Mouse (Mus musculus) ES-Bruce4 (cell line): ENCODE measurements at regions not wholly inside any gene's neighbourhood (a gene's known extent, or its start where the extent isn't known, plus 50 kb on each side); places are given as distances from the start of the nearest gene placed in this dataset.

Experiments used
- H3K27ac ChIP-seq: 2 replicates; pipeline ENCODE4 v1.5.1; 2012; ENCODE audit warnings: low read length, inconsistent platforms; ENCODE audit not compliant: insufficient read depth
- H3K27me3 ChIP-seq: 2 replicates; pipeline ENCODE4 v1.6.1; 2012; ENCODE audit warnings: mild to moderate bottlenecking, low read length, inconsistent platforms; ENCODE audit not compliant: control insufficient read depth, poor library complexity, insufficient read depth, severe bottlenecking
- H3K36me3 ChIP-seq: 2 replicates; pipeline ENCODE4 v1.6.1; 2012; ENCODE audit warnings: inconsistent platforms, mild to moderate bottlenecking, low read length, moderate library complexity; ENCODE audit not compliant: control insufficient read depth, poor library complexity, insufficient read depth, severe bottlenecking
- H3K4me1 ChIP-seq: one replicate; pipeline ENCODE4 v1.8.1; 2011; ENCODE audit warnings: low read length; ENCODE audit not compliant: control insufficient read depth, insufficient read depth
- H3K4me3 ChIP-seq: 2 replicates; pipeline ENCODE4 v1.5.1; 2011; ENCODE audit warnings: low read depth, mild to moderate bottlenecking, low read length
- H3K9ac ChIP-seq: 2 replicates; pipeline ENCODE4 v1.6.1; 2012; ENCODE audit warnings: low read depth, mild to moderate bottlenecking, inconsistent platforms; ENCODE audit not compliant: poor library complexity, severe bottlenecking
- H3K9me3 ChIP-seq: replicated peaks from 2 replicates; pipeline ENCODE4 v1.6.1; 2012; ENCODE audit warnings: mild to moderate bottlenecking, low read length, inconsistent platforms; ENCODE audit not compliant: control insufficient read depth, poor library complexity, insufficient read depth, severe bottlenecking
- CTCF ChIP-seq: IDR thresholded peaks from one replicate; pipeline ENCODE4 v1.8.1; 2011; ENCODE audit warnings: low read depth, low read length
- EP300 ChIP-seq: IDR thresholded peaks from 2 replicates; pipeline ENCODE4 v1.6.1; 2011; ENCODE audit warnings: low read depth, low read length; ENCODE audit not compliant: insufficient read depth
- POLR2A ChIP-seq: IDR thresholded peaks from one replicate; pipeline ENCODE4 v1.8.1; 2011; ENCODE audit warnings: low read length; ENCODE audit not compliant: insufficient read depth

DNA sequence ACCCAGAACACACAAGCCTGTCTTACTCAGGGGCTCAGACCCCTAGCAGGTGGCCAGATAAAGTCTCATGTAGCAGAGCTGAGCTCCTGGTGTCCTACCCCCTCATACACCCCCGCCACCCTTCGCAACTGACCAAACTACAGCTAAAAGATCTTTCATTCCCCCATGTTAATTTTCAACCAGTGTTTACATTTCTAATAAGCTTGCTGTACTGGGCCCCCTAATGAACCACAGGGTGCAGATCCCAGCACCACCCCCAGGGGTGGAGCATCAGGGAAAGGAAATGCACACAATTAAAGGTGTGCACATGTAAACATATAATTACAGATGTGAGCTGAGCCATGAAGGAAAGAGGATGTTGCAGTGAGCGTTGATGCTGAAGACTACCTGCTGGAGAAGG is 54.6 kb upstream of the Stx16 start:
- Histone ChIP-seq H3K27me3 (no peaks in the 10 kb centered on the region), H3K4me3 (no peak overlapping the region), H3K36me3 (no peaks in the 10 kb centered on the region), H3K9me3 (no peaks in the 10 kb centered on the region), H3K9ac (no peak overlapping the region), H3K27ac (no peak overlapping the region), H3K4me1 (no peaks in the 10 kb centered on the region)
- TF ChIP-seq EP300 = no peak
- no peak for TF ChIP-seq POLR2A
- no peak for TF ChIP-seq CTCF

DNA sequence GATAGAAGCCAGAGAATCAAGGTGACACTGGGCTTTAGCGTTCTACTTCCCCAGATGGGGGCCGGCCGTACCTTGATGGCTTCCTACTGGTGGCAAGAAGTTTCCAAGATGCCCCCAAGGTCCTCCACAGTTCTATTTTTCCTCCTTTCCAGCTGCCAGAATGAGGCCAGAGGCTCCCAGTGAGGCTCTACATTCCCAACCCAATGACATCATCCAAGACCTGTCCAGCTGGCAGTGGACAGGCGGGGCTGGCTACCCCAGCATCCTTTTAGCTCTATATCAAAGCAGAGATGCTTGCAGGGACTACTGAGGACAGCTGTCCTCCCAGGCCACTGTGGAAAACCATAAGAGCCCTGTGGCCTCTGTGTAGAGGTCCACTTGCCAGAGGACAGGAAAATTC is 53.8 kb upstream of the Stx16 start:
- no peak overlapping the region for H3K4me3 ChIP-seq
- H3K27ac ChIP-seq = no peak overlapping the region
- H3K4me1 ChIP-seq = no peaks in the 10 kb centered on the region
- no peak for TF ChIP-seq CTCF
- no peaks in the 10 kb centered on the region for H3K36me3 ChIP-seq
- H3K27me3 ChIP-seq = no peaks in the 10 kb centered on the region
- no peak overlapping the region for H3K9ac ChIP-seq
- no peaks in the 10 kb centered on the region for H3K9me3 ChIP-seq

DNA sequence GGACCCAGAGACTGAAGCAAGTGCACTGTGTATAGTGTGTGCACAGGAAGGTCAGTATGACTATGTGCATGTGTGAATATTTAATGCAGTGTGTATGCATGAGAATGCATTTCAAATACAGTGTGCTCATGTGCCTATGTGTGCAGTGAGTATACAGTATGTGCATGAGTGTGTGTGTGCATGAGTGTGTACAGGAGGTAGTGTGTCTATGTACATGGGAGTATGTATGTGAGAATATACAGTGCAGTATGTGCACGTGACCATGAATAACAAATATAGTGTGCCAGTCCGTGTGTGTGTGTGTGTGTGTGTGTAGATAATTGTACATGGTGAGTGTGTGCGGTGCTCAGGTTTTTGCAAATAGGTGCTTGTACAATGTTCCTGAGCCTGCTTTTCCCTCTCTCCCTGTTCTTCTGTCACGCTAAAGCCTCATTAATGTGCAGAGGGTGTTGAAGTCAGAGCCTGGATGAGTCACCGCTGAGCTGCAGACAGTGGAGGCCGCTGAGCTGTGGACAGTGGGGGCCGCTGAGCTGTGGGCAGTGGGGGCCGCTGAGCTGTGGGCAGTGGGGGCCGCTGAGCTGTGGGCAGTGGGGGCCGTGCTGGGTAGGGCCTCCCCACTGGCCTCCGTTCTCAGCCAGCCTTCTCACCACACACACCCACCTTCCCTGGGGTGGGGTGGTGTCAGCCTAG is 50.8 kb upstream of the Stx16 start:
- Histone ChIP-seq H3K27ac (no peak overlapping the region), H3K4me1 (no peaks in the 10 kb centered on the region), H3K36me3 (no peaks in the 10 kb centered on the region), H3K9ac (no peak overlapping the region), H3K4me3 (no peak overlapping the region), H3K9me3 (no peaks in the 10 kb centered on the region), H3K27me3 (no peaks in the 10 kb centered on the region)
- TF ChIP-seq POLR2A (no peak), CTCF (no peak), EP300 (no peak)
